Mouse (Mus musculus) liver, postnatal 0 days (tissue): ENCODE measurements around the gene Tbc1d4. TPM values are rescaled to one million over a fixed set of nuclear protein-coding genes. Genes with fewer than 3 reads are reported as not detected.

Source experiments
- ATAC-seq: fragments of 200-750 bp; cut with Nextera tagmentation; 2 replicates; pipeline ENCODE4 v1.8.0; 2017; ENCODE audit warnings: mild to moderate bottlenecking, moderate library complexity
- DNase-seq: peaks from one replicate; pipeline ENCODE4 v3.0.0-alpha.2; 2016
- H3K27ac ChIP-seq: fragments of 300-500 bp; sonication (generic); 2 replicates; pipeline ENCODE4 v1.5.1; 2014; ENCODE audit warnings: antibody characterized with exemption, moderate library complexity, mild to moderate bottlenecking, low read depth
- H3K27me3 ChIP-seq: fragments of 300-500 bp; sonication (generic); 2 replicates; pipeline ENCODE4 v1.6.1; 2014; ENCODE audit warnings: low read length, control low read depth, mixed read lengths; ENCODE audit not compliant: insufficient read depth
- H3K36me3 ChIP-seq: fragments of 300-500 bp; sonication (generic); replicated peaks from 2 replicates; pipeline ENCODE4 v1.6.1; 2014; ENCODE audit warnings: mild to moderate bottlenecking, control low read depth, low read length, moderate library complexity, mixed read lengths; ENCODE audit not compliant: insufficient read depth
- H3K4me1 ChIP-seq: fragments of 300-500 bp; sonication (generic); 2 replicates; pipeline ENCODE4 v1.6.1; 2014; ENCODE audit warnings: antibody characterized with exemption, mild to moderate bottlenecking, control low read depth; ENCODE audit not compliant: insufficient read depth
- H3K4me2 ChIP-seq: fragments of 300-500 bp; sonication (generic); 2 replicates; pipeline ENCODE4 v1.6.1; 2014; ENCODE audit warnings: low read depth, mild to moderate bottlenecking, low read length, moderate library complexity, mixed read lengths
- H3K4me3 ChIP-seq: fragments of 300-500 bp; sonication (generic); 2 replicates; pipeline ENCODE4 v1.5.1; 2014; ENCODE audit warnings: low read depth, low read length
- H3K9ac ChIP-seq: fragments of 300-500 bp; sonication (generic); replicated peaks from 2 replicates; pipeline ENCODE4 v1.6.1; 2014; ENCODE audit warnings: mild to moderate bottlenecking, moderate library complexity
- H3K9me3 ChIP-seq: fragments of 300-500 bp; sonication (generic); 2 replicates; pipeline ENCODE4 v1.6.1; 2016; ENCODE audit warnings: mild to moderate bottlenecking, control low read depth, low read length, mixed read lengths
- CTCF ChIP-seq: sonication (generic); IDR thresholded peaks from 2 replicates; pipeline ENCODE4 v1.5.1; 2016; ENCODE audit warnings: antibody characterized with exemption, low read depth
- EP300 ChIP-seq: IDR thresholded peaks from 2 replicates; pipeline ENCODE4 v1.6.1; 2016; ENCODE audit warnings: antibody characterized with exemption, low read depth, mild to moderate bottlenecking
- WGBS: fragments of 180-500 bp; shearing (Covaris S2); extraction: QIAGEN DNeasy Blood & Tissue Kit; methylation state at CpG from one replicate; pipeline ENCODE4 v1.1.7; 2014; ENCODE audit not compliant: insufficient replicate concordance; 5-methylcytosine and 5-hydroxymethylcytosine counted together
- polyA plus RNA-seq: library from polyadenylated mRNA; unstranded; fragments of >200 nt; fragmentation: Nextera tagmentation; extraction: Ambion mirVana; gene quantifications from 2 replicates; pipeline ENCODE4 v1.2.1, GENCODE M21; 2015

Gene Tbc1d4
- polyA plus RNA-seq, 1 experiment from 2014 or later: 2.1 TPM

- WGBS: 75% methylated on average over 5 of the region's 5 CpGs
- no peak for DNase-seq
- no peaks in the 10 kb centered on the region for H3K9me3 ChIP-seq
- H3K27me3 ChIP-seq: no peaks in the 10 kb centered on the region
- TF ChIP-seq EP300 (no peak), CTCF (0 out of 2 replicates have a peak, but pooled peaks have one; percentile 7)
- H3K4me3 ChIP-seq: no peak overlapping the region
- ATAC-seq: no peak
- no peak overlapping the region for H3K27ac ChIP-seq
- no peaks in the 10 kb centered on the region for H3K4me1 ChIP-seq
- H3K9ac ChIP-seq: no peak overlapping the region
- H3K4me2 ChIP-seq: no peak overlapping the region
- H3K36me3 ChIP-seq: no peaks in the 10 kb centered on the region
Observed at GRCm38 (mm10) chr14:101617680-101618079, 8.7 kb upstream of the Tbc1d4 start.

- H3K9me3 ChIP-seq: no peaks in the 10 kb centered on the region
- H3K4me3 ChIP-seq: no peak overlapping the region
- 38% methylated on average over 9 of the region's 9 CpGs for WGBS
- no peak overlapping the region for H3K27ac ChIP-seq
- H3K4me1 ChIP-seq: no peaks in the 10 kb centered on the region
- H3K36me3 ChIP-seq: no peaks in the 10 kb centered on the region
- H3K27me3 ChIP-seq: no peaks in the 10 kb centered on the region
- no peak for DNase-seq
- no peak for ATAC-seq
- no peak overlapping the region for H3K9ac ChIP-seq
- no peak overlapping the region for H3K4me2 ChIP-seq
- no peak for TF ChIP-seq EP300
- no peak for TF ChIP-seq CTCF
Observed at GRCm38 (mm10) chr14:101616178-101616577, 7.2 kb upstream of the Tbc1d4 start.

- Histone ChIP-seq H3K4me3 (no peak overlapping the region), H3K27me3 (peaks cover 5% of the 10 kb centered on the region), H3K36me3 (no peaks in the 10 kb centered on the region), H3K4me1 (peaks cover 3% of the 10 kb centered on the region; the same call in 1 of the 2 replicates), H3K9ac (no peak overlapping the region), H3K27ac (no peak overlapping the region), H3K4me2 (no peak overlapping the region), H3K9me3 (no peaks in the 10 kb centered on the region)
- ATAC-seq (no peak), DNase-seq (no peak)
- 38% methylated on average over 1 of the region's 1 CpGs for WGBS
- TF ChIP-seq EP300 (no peak), CTCF (no peak)
Observed at GRCm38 (mm10) chr14:101613206-101613605, 4.2 kb upstream of the Tbc1d4 start.

- Histone ChIP-seq H3K4me3 (no peak overlapping the region), H3K36me3 (no peaks in the 10 kb centered on the region), H3K9me3 (no peaks in the 10 kb centered on the region), H3K27me3 (peaks cover 16% of the 10 kb centered on the region), H3K27ac (no peak overlapping the region), H3K4me1 (peaks cover 5% of the 10 kb centered on the region; the same call in 1 of the 2 replicates), H3K9ac (no peak overlapping the region), H3K4me2 (no peak overlapping the region)
- WGBS: 69% methylated on average over 10 of the region's 10 CpGs
- ATAC-seq (no peak), DNase-seq (no peak)
- TF ChIP-seq CTCF: no peak
- no peak for TF ChIP-seq EP300
Observed at GRCm38 (mm10) chr14:101610701-101611100, 1.7 kb upstream of the Tbc1d4 start.

GRCm38 (mm10) chr14:101607631-101608518 lies 1.1 kb downstream of the Tbc1d4 start:
- peak overlapping the region; percentile 61 for H3K9ac ChIP-seq
- DNase-seq: peak; percentile 22
- peak overlapping the region; percentile 69 for H3K4me3 ChIP-seq
- H3K27ac ChIP-seq: no peak overlapping the region
- H3K36me3 ChIP-seq: no peaks in the 10 kb centered on the region
- TF ChIP-seq EP300: no peak
- no peak for TF ChIP-seq CTCF
- peak; percentile 37 for ATAC-seq
- peaks cover 16% of the 10 kb centered on the region for H3K27me3 ChIP-seq
- peak overlapping the region; percentile 84 for H3K4me2 ChIP-seq
- peaks cover 5% of the 10 kb centered on the region; the same call in 1 of the 2 replicates for H3K4me1 ChIP-seq
- WGBS: 1% methylated on average over 51 of the region's 62 CpGs
- H3K9me3 ChIP-seq: no peaks in the 10 kb centered on the region

- H3K4me2 ChIP-seq: no peak overlapping the region
- ATAC-seq (no peak), DNase-seq (no peak)
- peaks cover 5% of the 10 kb centered on the region; the same call in 1 of the 2 replicates for H3K4me1 ChIP-seq
- H3K36me3 ChIP-seq: no peaks in the 10 kb centered on the region
- TF ChIP-seq CTCF (peak; percentile 38), EP300 (no peak)
- no peak overlapping the region for H3K9ac ChIP-seq
- no peak overlapping the region for H3K27ac ChIP-seq
- peaks cover 16% of the 10 kb centered on the region for H3K27me3 ChIP-seq
- no peaks in the 10 kb centered on the region for H3K9me3 ChIP-seq
- H3K4me3 ChIP-seq: no peak overlapping the region
- 56% methylated on average over 2 of the region's 2 CpGs for WGBS
Observed at GRCm38 (mm10) chr14:101605843-101606242, 3.1 kb downstream of the Tbc1d4 start.
